Mouse (Mus musculus) ES-E14 (cell line): ENCODE measurements at regions not wholly inside any gene's neighbourhood (a gene's known extent, or its start where the extent isn't known, plus 50 kb on each side); places are given as distances from the start of the nearest gene placed in this dataset.

Source experiments
- MAFK ChIP-seq: IDR thresholded peaks from 2 replicates; pipeline ENCODE4 v1.6.1; 2014; ENCODE audit warnings: mild to moderate bottlenecking, low read depth, low read length, inconsistent platforms; ENCODE audit not compliant: insufficient read depth
- ZC3H11A ChIP-seq: IDR thresholded peaks from 2 replicates; pipeline ENCODE4 v1.6.1; 2012; ENCODE audit warnings: low read depth, mild to moderate bottlenecking, inconsistent platforms, low read length, borderline replicate concordance
- ZNF384 ChIP-seq: IDR thresholded peaks from 2 replicates; pipeline ENCODE4 v1.6.1; 2012; ENCODE audit warnings: low read depth, low read length, inconsistent platforms

DNA sequence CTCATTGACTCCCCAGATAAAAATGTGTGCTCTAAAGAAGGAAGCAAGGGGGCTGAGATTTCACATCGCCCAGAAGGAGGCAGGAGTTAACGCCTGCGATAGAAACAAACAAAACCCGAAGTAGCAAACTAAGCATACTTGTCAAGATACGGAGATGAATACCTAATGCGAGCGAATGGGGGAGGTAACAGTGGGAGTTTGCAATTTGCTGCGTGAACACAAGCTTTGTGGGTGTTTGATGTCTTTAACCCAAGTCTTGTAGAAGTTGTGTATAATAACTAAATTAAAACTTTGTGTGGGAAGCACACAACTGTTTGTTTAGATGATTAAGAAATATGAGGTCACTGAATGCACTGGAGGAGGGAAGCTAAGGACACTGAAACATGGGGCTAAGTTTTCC lies 269.0 kb upstream of the 9630041A04Rik start:
- TF ChIP-seq ZNF384, result no peak
- no peak for TF ChIP-seq ZC3H11A
- no peak for TF ChIP-seq MAFK
